Mouse (Mus musculus): ENCODE measurements around the gene Cadm4. TPM values are rescaled to one million over a fixed set of nuclear protein-coding genes. Genes with fewer than 3 reads are reported as not detected.

Cadm4 gene
- polyA plus RNA-seq, 1 experiment from 2014 or later = 1.3 TPM

DNA sequence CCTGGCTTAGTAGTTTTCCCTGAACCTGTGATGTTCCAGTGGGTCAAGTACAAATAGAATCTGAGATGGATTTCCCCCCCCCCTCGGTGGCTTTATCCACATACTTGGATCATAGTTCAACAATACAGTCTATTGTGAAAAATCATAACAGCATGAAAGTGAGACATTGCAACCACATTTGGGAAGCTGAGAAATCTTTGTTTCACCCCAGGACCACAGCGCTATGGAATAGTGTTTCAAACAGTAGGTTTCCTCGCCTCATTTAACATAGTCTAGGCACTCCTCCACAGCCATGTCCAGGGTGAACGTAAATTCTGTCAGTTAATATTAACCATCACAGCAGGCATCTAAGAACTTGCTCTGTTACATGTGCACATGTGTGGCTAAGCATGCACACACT lies 55.3 kb downstream of the Cadm4 start:
- no peak overlapping the region for H3K9ac ChIP-seq
- peaks cover 10% of the 10 kb centered on the region for H3K4me1 ChIP-seq (replicated peaks)
- H3K4me2 ChIP-seq = no peak overlapping the region
- H3K36me3 ChIP-seq = peaks cover 24% of the 10 kb centered on the region
- no peak for ATAC-seq (replicated peaks; ENCODE audit: insufficient number of reproducible peaks, insufficient read depth, low FRiP score, low read depth)
- no peaks in the 10 kb centered on the region for H3K9me3 ChIP-seq (replicated peaks)
- H3K27ac ChIP-seq = no peak overlapping the region
- H3K4me3 ChIP-seq = no peak overlapping the region
- no peaks in the 10 kb centered on the region for H3K27me3 ChIP-seq
- WGBS = 81% methylated on average over 4 of the region's 4 CpGs

DNA sequence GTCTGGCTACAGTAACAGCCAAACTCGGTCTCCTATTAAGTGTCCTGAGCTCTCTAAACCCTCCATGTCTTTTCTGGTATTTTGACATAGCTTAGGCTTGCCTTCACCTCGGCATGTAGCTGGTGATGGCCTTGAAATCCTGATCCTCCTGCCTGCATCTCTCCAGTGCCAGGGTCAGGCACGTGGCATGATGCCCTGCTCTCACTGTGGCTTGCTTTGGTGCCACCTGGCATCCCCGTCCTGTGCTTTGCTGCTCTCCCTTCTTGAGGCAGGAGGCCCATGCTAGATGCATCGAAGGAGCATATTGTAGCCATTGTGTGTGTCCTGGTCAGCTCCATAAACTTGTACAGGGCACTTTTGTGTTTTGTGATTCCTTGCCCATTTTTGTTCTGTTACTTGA lies 55.8 kb downstream of the Cadm4 start:
- Histone ChIP-seq H3K4me3 (no peak overlapping the region), H3K9me3 (replicated peaks) (no peaks in the 10 kb centered on the region), H3K9ac (no peak overlapping the region), H3K4me2 (no peak overlapping the region), H3K4me1 (replicated peaks) (peaks cover 6% of the 10 kb centered on the region; the same call in 1 of the 2 replicates), H3K27me3 (no peaks in the 10 kb centered on the region), H3K36me3 (peaks cover 24% of the 10 kb centered on the region), H3K27ac (no peak overlapping the region)
- 66% methylated on average over 5 of the region's 5 CpGs for WGBS
- ATAC-seq (replicated peaks; ENCODE audit: insufficient number of reproducible peaks, insufficient read depth, low FRiP score, low read depth) = no peak

GRCm38 (mm10) chr7:24538154-24538553 lies 56.3 kb downstream of the Cadm4 start:
- ATAC-seq (replicated peaks; ENCODE audit: insufficient number of reproducible peaks, insufficient read depth, low FRiP score, low read depth) = no peak
- Histone ChIP-seq H3K4me3 (no peak overlapping the region), H3K4me2 (no peak overlapping the region), H3K36me3 (peaks cover 23% of the 10 kb centered on the region), H3K9ac (no peak overlapping the region), H3K9me3 (replicated peaks) (no peaks in the 10 kb centered on the region), H3K4me1 (replicated peaks) (peaks cover 6% of the 10 kb centered on the region; the same call in 1 of the 2 replicates), H3K27me3 (no peaks in the 10 kb centered on the region), H3K27ac (no peak overlapping the region)
- WGBS = 32% methylated on average over 5 of the region's 5 CpGs

DNA sequence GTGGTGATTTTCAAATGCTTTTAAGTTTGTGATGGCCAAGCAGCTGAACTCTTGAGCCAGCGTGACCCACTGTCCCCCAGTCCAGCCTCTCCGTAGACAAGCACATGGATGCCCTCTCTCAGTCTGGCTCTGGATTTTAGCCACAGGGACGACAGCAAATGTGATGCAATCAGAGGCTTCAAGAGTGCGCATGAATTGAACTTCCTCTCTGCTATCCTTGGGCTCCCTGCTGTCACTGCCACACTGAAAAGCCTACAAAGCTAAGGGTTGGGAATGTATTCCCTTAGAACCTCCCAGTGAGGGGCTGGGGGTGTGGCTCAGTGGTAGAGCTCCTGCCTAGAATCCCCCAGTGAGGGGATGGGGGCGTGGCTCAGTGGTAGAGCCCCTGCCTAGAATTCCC lies 56.9 kb downstream of the Cadm4 start:
- 77% methylated on average over 5 of the region's 5 CpGs for WGBS
- H3K4me3 ChIP-seq = no peak overlapping the region

DNA sequence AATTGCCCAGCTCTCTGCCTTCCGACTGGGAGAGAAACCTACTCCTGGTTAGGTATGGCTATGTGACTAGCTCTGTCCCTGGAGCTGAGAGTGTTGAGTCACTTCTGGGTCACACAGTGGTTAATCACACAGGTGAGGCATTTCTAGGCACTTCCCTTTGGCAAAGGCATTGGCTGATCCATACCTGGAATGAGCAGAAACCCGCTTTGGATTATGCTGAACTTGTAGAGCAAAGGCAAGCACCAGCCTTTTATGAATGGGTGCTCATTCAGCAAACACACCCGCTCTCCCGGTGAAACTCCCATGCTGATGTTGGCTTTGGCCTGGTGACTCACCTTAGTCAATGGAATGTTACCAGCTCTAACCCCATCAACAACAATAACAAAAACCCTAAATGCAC lies 57.9 kb downstream of the Cadm4 start:
- ATAC-seq (replicated peaks; ENCODE audit: insufficient number of reproducible peaks, insufficient read depth, low FRiP score, low read depth) = no peak
- Histone ChIP-seq H3K27ac (no peak overlapping the region), H3K36me3 (peaks cover 10% of the 10 kb centered on the region; the same call in 1 of the 2 replicates), H3K4me3 (no peak overlapping the region), H3K27me3 (no peaks in the 10 kb centered on the region), H3K9ac (no peak overlapping the region), H3K4me2 (no peak overlapping the region), H3K9me3 (replicated peaks) (no peaks in the 10 kb centered on the region), H3K4me1 (replicated peaks) (no peaks in the 10 kb centered on the region)
- 90% methylated on average over 4 of the region's 4 CpGs for WGBS

More for the DNA sequence above, 56.9 kb downstream of the Cadm4 start:
- H3K27ac ChIP-seq = no peak overlapping the region
- no peak overlapping the region for H3K4me2 ChIP-seq
- no peak for ATAC-seq (replicated peaks; ENCODE audit: insufficient number of reproducible peaks, insufficient read depth, low FRiP score, low read depth)
- H3K27me3 ChIP-seq = no peaks in the 10 kb centered on the region
- H3K9ac ChIP-seq = no peak overlapping the region
- H3K4me1 ChIP-seq (replicated peaks) = peaks cover 6% of the 10 kb centered on the region; the same call in 1 of the 2 replicates
- peaks cover 18% of the 10 kb centered on the region for H3K36me3 ChIP-seq
- H3K9me3 ChIP-seq (replicated peaks) = no peaks in the 10 kb centered on the region

- Histone ChIP-seq H3K4me3 (no peak overlapping the region), H3K4me2 (no peak overlapping the region), H3K27ac (no peak overlapping the region), H3K36me3 (no peaks in the 10 kb centered on the region), H3K9ac (no peak overlapping the region), H3K4me1 (replicated peaks) (peaks cover 11% of the 10 kb centered on the region), H3K27me3 (no peaks in the 10 kb centered on the region), H3K9me3 (replicated peaks) (no peaks in the 10 kb centered on the region)
- 86% methylated on average over 2 of the region's 2 CpGs for WGBS
- no peak for ATAC-seq (replicated peaks; ENCODE audit: insufficient number of reproducible peaks, insufficient read depth, low FRiP score, low read depth)
Observed at GRCm38 (mm10) chr7:24544506-24544905, 62.7 kb downstream of the Cadm4 start.

DNA sequence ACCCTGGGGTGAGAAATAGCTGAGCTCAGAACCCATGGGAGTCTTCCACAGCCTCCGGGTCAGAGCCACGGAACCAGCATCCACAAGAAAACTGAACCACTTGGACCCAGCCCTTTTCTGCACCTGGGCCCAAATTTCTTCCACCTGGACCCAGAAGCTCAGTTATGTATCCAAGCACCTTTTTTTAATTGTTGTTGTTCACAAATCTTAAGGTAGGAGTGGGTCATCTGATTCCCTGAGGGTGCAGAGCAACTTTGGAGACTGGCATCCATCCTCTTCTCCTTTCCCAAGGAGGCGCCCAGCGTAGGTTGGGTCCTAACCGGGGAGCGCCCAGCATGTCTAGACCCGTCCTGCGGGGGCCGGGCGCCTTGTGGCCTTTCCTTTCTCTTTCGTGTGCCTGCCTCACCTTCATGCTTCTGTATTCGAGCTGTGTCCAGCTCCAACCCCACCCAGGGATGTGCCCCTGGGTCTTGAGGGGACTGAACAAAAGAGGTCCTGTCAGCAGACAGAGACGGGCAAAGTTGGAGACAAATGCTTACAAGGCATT lies 64.3 kb downstream of the Cadm4 start, which contains the start of the genes Pinlyp and Xrcc1:
Gene Pinlyp, minus strand, starts transcription at position 51 of the 547 bp plus-strand sequence.
Gene Xrcc1, plus strand, starts transcription at position 222 of the 547 bp plus-strand sequence.
- Histone ChIP-seq H3K9ac (peak within 1 kb of the TSS; percentile 93), H3K4me3 (peak within 1 kb of the TSS; percentile 94), H3K9me3 (replicated peaks) (no peaks in the 10 kb centered on the region), H3K36me3 (0 out of 2 replicates have a peak, but pooled peaks cover 3% of the 10 kb centered on the region), H3K27me3 (no peaks in the 10 kb centered on the region), H3K27ac (peak within 1 kb of the TSS; percentile 79), H3K4me2 (peak within 1 kb of the TSS; percentile 72), H3K4me1 (replicated peaks) (peaks cover 11% of the 10 kb centered on the region)
- no peak for ATAC-seq (replicated peaks; ENCODE audit: insufficient number of reproducible peaks, insufficient read depth, low FRiP score, low read depth)
- 31% methylated on average over 13 of the region's 13 CpGs for WGBS

DNA sequence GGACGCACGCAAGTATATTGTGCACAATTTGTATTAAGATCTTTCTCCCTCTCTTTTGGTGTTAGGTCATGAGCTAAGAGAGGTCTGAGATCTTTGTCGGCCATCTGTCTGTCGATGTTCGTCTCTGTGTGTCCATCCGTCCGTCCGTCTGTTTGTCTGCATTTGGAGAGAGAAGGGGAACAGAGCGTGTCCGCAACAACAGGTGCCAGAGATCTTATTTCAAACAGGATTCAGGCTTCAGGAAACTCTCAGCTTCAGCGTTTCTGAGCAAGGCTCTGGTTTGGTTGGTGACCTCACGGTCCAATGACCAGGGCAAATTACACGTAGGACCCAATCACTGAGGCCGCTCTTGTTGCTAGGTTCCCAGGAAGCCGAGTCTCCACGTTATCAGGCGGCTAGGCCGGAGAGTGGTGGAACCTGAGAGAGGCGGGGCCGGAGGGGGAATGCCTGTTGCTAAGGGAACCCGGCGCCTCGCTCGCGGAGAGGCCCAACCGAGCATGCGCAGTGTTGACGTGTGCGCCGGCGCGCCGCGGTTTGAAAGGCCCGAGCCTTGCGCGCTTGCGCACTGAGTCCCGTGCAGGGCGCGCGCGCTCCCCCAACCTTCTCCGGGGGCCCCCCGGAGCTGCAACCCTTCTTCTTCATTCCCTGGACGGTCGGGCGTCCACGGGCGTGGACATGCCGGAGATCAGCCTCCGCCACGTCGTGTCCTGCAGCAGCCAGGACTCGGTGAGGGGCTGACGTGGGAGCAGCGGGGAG lies 65.0 kb downstream of the Cadm4 start:
- ATAC-seq (replicated peaks; ENCODE audit: insufficient number of reproducible peaks, insufficient read depth, low FRiP score, low read depth) = peak; percentile 99
- H3K27ac ChIP-seq = peak overlapping the region; percentile 79
- H3K4me2 ChIP-seq = peak overlapping the region; percentile 72
- peaks cover 11% of the 10 kb centered on the region for H3K4me1 ChIP-seq (replicated peaks)
- H3K4me3 ChIP-seq = peak overlapping the region; percentile 94
- no peaks in the 10 kb centered on the region for H3K27me3 ChIP-seq
- under 1% methylated on average over 57 of the region's 57 CpGs for WGBS
- no peaks in the 10 kb centered on the region for H3K9me3 ChIP-seq (replicated peaks)
- peak overlapping the region; percentile 93 for H3K9ac ChIP-seq
- H3K36me3 ChIP-seq = 0 out of 2 replicates have a peak, but pooled peaks cover 3% of the 10 kb centered on the region

DNA sequence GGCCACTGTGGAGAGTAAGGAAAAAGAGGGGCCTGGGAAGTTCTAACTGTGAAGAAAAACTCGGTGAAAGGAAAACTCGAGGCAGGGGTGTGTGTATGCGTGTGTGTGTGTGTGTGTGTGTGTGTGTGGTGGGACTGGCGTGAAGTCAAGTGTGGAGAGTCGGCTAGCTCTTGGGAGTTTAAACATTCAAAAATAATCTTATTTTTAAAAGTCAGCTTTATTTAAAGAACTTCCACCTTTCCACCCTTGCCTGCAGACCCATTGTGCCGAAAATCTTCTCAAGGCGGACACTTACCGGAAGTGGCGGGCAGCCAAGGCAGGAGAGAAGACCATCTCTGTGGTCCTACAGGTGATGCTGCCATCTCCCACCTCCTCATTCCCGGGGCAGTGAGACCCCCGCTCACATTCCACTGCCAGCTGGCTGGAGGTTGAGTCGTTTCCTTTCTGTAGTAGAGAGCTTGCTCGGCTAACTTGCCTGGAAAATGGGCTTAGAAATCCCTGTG lies 65.8 kb downstream of the Cadm4 start:
- Histone ChIP-seq H3K4me2 (peak overlapping the region; percentile 72), H3K9me3 (replicated peaks) (no peaks in the 10 kb centered on the region), H3K27ac (peak overlapping the region; percentile 79), H3K9ac (peak overlapping the region; percentile 93), H3K4me1 (replicated peaks) (peaks cover 11% of the 10 kb centered on the region), H3K27me3 (no peaks in the 10 kb centered on the region), H3K4me3 (peak overlapping the region; percentile 94), H3K36me3 (peaks cover 9% of the 10 kb centered on the region)
- no peak for ATAC-seq (replicated peaks; ENCODE audit: insufficient number of reproducible peaks, insufficient read depth, low FRiP score, low read depth)
- whole genome bisulfite sequencing = 21% methylated on average over 13 of the region's 13 CpGs

DNA sequence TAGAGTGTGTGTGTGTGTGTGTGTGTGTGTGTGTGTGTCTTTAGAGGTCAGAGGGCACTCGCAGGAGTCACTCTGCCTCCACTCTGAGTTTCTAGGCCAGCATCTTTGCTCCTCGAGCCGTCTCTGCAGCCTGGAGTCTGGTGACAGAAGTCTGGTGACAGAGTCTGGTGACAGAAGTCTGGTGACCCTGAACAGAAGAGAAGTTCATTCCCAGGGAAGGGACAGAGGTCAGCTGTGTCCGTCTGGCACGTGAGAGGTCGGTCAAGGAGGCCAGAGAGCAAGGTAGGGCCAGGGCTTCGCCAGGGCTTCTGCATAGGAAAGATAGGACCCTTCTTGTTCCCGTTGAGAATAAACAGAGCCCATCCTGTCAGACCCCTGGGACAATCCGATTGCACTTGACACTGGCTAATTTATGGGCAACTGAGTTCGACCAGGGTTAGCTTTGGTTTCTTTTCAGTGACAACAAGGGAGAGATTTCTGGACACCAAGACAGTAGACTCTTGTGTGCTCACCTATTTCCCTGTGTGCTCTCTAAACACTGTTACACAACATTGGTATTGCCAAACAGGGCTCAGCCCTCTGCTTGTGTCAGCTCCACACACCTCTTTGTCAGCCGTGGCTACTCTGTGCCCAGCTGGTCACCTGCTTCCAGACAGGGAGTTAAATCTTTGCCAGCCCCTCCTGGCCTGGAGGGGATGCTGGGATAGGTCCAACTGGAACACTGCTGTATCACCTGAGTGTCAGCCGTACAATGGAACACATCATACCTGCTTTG lies 70.3 kb downstream of the Cadm4 start:
- ATAC-seq (replicated peaks; ENCODE audit: insufficient number of reproducible peaks, insufficient read depth, low FRiP score, low read depth) = no peak
- H3K4me1 ChIP-seq (replicated peaks) = peaks cover 5% of the 10 kb centered on the region
- no peak overlapping the region for H3K4me3 ChIP-seq
- H3K27ac ChIP-seq = no peak overlapping the region
- no peak overlapping the region for H3K4me2 ChIP-seq
- peaks cover 29% of the 10 kb centered on the region for H3K36me3 ChIP-seq
- no peak overlapping the region for H3K9ac ChIP-seq
- H3K27me3 ChIP-seq = no peaks in the 10 kb centered on the region
- H3K9me3 ChIP-seq (replicated peaks) = no peaks in the 10 kb centered on the region
- WGBS = 78% methylated on average over 12 of the region's 12 CpGs
